Mouse (Mus musculus) induced T-regulatory cell, adult 2 months (primary cell): ENCODE results near the gene Ap4s1.

ENCODE experiments used
- DNase-seq: peaks from one replicate; pipeline ENCODE4 v3.0.0-alpha.2; 2012; ENCODE audit warnings: low read depth

Gene Ap4s1

DNA sequence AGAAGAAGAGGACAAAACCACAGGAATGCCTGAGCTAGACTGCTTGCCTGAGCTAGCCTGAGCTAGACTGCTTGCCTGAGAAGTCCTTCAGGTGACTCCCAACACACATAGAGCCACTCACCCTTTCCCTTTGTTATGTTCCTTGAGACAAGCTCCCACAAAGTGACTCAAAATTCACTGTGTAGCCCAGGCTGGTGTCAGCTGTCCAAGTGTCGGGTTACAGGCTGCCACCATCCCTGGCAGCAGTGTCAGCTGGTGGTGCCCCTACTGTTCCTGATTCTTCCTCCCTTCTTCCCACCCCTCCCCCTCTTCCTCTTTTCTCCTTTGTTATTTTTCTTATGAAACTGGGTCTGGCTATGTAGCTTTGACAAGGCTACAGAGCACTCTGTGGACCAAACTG is 13.0 kb downstream of the Ap4s1 start:
- no peak for DNase-seq

DNA sequence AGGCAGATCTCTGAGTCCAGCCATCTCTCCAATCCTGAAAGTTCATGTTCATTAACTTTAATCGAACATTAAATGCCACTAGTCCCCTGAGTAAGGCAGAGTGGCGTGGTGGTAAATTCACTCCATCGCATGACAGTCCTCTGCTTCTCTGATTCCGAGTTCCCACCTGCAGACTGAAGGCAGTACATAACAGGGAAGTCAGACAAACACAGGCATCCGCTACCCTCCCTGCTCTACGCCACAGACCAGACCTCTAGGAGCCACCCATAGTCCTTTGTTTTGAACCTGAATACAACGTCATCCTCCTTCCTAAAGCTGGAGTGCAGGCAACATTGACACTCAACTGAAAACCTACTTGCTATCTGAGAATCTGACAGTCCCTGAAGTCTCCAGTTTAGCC is 13.7 kb downstream of the Ap4s1 start:
- no peak for DNase-seq

DNA sequence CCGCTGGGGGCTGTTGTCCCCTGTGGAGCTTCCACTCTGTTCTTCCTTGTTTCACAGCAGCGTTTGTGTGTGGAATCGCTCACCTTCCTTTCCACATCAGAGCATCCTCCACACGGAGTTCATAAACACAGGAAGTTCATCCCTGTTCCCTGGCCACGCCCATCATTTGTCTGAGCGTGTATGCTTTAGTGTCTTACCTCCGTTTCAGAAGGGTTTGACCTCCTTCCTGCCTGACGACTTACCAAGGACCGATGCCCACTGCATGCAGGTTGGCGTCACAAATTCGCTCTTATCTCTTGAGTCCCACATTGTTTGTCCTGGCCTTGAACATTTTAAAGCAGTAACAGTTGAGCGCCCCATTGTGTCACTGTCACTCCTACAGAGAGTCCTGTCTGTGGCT is 14.9 kb downstream of the Ap4s1 start:
- DNase-seq = no peak

DNA sequence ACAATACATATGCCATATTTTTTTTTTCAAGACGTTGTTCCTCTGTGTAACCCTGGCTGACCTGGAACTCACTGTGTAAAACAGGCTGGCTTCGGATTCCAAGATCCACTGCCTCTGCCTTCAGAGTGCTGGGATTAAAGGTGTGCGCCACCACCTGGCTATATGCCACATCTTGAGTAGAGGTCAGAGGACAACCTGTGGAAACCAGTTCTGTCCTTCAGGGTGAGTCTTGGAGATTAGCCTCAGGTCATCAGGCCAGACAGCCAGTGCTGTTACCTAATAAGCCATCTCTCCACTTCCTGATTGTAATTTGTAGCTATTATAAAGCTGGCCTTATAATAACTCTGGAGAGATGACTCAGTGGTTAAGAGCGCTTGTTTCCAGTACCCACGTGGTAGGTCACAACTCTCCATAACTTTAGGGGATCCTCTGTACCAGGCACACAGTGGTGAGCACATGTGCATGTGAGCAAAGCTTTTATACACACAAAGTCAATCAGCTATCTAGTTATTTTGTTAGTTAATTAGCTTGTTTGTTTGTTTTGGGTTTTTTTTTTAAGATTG is 15.9 kb downstream of the Ap4s1 start:
- no peak for DNase-seq

DNA sequence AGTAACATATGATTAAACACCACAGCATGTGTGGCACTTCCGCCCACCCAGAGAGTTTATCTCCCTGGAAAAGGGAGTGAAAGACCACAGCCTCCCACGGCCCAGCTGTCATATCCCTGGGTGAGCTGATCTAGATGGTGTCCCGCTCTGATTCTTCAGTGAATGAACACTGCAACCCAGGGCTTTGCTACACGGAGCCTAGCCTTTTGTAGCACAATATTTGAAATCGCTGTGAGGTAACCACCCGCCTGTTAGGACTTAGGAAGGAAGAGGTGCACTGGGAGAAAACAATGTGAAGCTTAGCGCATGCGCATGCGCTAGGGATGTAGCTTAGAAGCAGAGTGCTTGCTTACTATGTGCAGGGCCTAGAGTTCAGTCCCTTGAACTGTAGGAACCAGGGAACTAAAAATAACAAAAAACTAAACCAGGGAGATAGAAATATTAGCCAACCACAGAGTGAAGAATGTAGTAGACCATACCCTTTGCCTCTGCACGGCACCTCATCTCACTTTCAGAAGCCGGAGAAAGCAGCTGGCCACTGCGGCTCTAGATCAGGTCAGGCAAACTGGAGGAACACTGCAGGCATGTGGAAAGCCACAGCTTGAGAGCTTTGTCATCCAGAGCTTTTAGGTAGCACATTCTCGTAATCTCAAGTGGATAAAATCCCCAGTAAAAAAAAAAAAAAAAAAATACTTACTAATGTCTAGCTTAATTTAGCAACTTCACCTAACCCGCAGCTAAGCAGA is 18.3 kb downstream of the Ap4s1 start:
- DNase-seq = no peak

DNA sequence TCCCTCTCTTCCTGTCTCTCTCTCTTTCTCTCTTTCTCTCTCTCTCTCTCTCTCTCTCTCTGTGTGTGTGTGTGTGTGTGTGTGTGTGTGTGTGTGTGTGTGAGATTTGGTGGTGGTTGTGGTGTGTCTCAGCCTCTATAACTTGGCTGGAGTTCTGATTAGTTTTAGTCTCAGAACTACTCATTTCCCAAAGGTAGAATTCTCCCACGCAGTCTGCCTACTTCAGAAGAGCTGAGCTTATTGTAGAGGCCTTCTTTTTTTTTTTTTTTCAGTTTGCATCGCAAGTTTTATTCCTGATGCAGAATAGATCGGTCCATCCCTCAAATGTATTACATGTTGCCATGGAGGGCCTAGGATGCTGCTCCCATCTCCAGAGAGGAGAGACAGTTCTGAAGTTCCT is 18.9 kb downstream of the Ap4s1 start:
- no peak for DNase-seq

DNA sequence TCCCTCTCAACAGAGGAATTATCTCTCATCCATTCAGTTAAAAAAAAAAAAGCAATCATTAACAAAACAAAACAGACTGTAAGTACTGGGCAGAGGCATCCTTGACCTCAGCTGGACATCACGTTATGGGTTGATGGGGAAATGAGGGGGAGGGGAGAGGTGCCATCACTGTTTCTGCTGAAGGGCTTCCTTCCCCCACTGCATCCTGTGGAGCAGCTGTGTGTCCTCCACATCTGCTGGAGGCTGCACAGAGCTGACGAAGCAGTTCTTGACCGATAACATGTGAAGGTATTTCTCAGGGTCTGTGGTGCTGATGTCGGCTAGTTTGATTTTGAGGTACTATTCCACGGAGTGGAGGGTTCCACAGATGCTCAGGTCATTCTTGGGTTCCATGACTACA is 19.3 kb downstream of the Ap4s1 start:
- DNase-seq = no peak

DNA sequence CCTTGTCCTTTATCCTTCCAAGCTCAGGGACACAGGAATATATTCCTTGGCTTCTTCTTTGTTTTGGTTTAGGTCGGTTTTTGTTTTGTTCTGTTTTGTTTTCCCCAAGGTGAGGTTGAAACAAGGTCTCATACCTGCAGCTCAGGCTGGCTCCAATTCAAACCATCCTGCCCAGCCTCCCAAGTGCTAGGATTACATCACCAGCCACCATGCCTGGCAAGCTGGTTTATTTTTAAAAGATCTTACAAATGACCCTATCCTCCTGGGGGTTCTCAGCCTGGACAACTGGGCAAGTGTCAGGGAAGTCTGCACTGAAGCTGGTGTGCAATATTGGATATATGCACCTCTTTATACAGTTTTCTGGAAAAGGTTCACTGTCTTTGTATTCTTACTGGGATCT is 21.9 kb downstream of the Ap4s1 start:
- no peak for DNase-seq

DNA sequence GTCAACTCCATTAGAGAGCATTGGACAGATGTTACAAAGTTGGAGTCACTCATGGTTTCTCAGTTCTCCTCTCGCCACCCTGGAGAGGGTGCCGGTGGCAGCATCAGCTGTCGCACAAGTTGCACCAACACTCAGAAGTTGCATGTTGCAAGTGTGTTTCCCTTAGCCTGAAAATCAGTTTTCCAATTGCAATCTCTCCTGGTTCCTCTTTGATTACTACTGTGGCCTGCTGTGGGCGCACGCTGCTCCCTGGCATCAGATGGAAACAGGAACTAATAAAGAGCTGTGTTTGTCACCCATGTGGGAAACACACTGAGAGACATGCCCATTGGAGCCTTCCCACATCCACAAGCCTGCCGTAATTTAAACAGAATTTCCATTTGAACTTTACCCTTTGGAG is 27.8 kb downstream of the Ap4s1 start:
- DNase-seq = no peak

DNA sequence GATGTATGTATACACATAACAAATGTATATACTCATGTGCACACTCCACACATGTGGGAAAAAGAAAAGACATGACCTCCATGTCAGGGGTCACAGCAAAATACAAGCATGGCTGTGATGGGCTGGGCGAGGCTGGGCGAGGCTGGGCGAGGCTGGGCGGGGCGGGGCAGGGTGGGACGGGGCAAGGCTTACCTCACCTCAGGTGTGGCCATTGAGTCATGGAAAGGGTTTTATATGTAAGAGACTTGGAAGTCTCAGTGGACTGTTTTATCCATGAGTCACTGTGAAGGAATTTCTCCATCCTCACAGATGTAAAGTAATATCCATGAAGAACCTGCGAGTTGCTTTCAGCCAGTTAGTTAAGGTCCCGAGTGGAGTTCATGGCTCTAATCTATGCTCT is 31.0 kb downstream of the Ap4s1 start:
- DNase-seq = no peak

DNA sequence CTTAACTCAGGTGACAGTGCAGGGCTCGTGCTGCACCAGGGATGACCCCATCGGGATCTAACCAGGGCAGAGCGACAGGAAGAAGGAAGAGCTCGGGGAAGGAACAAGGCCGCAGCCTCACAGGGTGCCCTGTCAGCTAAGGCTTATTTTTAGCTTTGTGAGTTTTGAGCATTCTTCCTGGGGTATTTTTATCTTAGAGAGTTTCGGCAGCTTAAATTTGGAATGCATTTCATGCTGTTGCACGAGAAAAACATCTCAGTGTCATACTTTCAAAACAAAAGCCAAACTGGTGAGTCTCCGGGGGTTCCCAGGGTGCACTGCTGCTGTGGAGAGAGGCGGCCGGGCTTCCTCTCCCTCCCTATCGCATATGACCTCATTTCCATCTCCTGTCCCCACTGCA is 38.2 kb downstream of the Ap4s1 start:
- no peak for DNase-seq

DNA sequence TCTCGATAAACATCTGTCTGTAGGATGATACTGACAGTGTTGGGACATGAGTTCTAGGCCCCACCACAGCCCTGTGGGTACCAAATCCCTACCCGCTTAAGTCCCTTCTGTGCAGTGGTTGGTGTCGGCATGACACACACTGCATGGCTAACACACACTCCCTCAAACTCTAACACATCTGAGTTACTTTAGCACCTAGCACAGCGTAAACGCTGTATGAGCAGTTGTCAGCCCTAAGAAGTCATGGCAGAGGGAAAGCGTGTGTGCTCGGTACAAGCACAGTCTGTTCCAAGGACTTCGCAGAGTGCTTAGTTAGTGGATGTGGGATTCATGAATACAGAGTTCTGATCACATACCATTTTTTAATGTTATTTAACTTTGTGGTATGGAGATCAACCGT is 39.0 kb downstream of the Ap4s1 start:
- DNase-seq = no peak

DNA sequence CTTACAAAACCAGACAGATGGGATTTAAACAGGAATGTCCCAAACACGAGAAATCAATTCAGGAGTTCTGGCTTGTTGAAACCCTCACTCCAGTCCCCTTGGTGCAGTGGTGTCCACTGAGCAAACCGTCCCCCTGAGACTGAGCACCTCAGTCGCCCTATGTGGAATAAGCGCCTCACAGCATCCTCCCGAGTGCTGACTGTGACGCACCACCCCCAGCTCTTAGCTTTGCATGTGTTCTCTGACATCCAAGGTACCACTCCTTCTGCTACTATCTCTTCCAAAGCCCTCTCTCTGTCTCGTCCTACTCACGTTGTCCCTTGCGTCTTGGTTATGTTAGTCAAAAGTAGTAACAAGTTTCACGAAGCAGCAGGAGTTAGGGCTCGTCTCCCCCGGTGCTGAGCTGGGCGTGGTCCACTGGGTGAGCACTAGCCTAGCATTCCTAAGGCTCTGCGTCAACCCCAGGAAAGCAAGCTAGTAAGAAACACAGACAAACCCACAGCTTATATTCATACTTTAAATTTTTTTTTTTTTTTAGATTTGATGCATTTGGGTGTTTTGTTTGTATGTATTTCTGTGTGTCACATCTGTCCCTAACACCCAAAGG is 43.9 kb downstream of the Ap4s1 start:
- no peak for DNase-seq

DNA sequence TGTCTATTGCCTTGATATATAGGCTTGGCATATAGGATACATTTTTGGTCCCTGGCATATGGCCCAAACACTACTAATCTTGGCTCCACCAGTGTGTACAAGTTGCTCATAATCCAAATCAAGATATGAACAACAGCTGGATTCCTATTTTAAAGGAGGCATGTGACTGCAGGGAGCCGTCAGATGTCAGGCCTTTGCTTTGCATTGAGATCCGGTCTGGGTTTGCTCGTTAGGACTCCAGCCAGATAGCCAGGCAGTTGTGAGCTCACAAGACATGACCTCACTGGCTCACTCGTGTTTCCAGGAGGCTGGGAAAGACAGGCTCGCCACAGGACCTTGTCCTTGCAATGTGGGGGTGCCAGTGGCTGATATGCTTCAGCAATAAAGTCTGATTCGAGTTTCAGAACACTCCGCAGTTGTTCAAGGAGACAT is 45.0 kb downstream of the Ap4s1 start:
- DNase-seq = no peak

DNA sequence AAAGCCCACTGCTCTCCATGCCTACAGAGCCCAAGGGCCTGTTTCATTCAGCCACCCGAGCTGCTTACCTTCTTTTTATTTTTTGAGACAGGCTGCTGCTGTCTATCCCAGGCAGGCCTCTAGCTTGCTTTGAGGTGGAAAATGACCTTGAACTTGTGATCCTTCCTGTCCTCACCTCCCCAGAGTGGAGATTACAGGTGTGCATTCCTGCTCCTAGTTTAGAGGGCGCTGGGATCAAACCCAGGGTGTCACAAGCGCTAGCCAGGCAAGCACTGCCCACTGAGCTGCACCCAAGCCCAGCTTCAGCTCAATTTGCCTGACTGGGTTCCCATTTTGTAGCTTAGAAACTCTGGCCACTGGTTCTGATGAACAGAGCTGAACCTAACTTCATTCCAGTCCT is 45.5 kb downstream of the Ap4s1 start:
- no peak for DNase-seq

DNA sequence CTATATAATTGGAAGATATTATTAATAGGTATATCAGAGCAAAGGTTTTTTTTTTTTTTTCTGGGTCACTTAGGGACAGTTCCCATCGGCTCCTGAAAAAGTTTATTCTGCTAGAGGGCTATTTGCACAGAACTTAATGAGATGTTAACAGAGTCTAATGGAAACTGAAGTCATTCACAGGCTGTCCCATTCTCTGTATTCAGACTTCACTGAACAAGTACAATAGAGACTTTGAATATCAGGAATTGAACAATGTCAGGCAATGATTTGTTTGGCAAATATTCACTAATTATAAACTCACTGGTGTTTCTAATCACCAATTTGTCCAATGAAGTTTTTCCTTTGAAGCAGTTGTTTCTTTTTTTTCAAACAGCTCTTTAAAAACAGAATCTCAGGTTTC is 46.0 kb downstream of the Ap4s1 start:
- no peak for DNase-seq

DNA sequence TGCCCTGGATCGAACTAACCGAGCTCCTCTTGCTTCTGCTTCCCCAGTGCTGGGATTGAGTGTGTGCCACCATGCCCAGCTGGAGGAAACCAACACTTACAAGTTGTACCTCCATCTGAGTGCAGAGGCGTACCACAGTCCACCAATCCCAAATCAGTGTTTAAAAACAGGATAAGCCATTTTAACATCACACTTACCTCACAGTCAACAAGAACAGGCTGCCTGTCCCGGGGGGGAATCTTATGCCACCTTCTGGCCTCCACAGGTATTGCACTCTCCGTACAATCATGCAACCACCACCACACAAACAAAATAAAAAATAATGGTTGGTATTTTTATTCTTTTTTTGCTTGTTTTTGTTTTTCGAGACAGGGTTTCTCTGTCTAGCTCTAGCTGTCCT is 50.9 kb downstream of the Ap4s1 start:
- DNase-seq = peak; percentile 67

DNA sequence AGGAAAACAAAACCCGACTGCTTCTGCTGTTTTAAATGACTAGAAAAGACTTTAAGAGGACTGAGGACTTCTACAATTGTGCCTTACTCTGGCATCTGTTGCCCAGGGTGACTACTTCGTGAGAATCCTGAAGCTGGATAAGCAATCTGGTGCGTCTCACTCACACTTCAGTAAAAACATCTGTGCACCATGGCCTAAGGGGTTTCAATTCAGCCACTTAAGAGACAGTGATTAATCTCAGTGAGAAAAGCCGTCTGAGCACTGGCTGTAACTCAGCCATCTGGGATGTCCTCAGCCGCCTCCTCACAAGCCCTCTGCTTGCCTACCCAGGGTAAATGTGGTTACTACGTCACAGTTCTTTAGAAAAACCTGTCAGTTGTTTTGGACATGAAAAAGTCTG is 54.1 kb downstream of the Ap4s1 start:
- DNase-seq = no peak

DNA sequence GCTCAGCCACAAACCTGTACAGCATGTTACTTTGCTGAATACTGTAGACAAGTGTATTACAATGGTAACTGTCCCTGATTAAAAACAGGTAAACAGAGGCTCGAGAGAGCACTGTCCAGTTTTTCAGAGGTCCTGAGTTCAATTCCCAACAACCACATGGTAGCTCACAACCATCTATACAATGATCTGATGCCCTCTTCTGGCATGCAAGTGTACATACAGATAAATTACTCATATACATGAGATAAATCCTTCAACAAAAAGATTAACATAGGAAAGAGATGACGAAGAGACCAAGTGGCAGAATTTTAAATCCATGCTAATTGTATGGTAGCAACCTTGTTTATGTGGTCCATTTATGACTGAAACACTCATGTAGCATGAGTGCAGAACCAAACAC is 56.5 kb downstream of the Ap4s1 start:
- no peak for DNase-seq

DNA sequence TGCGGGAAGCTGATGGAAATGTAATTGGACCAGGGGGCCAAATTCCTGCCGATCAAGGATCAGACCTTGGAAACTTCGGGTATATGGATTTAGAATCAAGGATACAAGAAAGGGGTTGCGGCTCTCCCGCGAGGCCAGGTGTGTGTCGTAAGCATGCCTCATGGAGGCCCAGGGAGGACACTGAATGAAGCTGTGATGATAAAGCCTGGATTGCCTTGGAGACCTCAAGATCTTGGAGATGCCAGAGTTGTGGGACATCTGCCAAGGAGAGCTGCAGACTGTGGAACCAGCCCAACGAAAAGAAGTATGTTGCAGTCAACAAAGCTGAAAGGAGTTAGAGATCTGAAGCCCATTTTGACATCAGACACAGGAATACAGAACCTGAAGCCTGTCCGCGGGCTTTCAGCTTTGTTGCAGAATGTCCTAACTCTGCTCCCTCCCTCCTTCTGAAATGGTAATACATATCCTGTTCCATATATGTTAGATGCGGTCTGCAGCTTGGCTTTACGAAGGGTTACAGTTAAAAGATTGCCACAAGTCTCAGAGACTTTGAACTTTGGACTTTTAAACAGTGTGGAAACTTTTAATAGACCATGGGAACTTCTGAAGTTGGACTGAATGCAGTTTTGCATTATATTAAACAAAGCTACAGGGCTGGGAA is 65.2 kb downstream of the Ap4s1 start:
- no peak for DNase-seq

DNA sequence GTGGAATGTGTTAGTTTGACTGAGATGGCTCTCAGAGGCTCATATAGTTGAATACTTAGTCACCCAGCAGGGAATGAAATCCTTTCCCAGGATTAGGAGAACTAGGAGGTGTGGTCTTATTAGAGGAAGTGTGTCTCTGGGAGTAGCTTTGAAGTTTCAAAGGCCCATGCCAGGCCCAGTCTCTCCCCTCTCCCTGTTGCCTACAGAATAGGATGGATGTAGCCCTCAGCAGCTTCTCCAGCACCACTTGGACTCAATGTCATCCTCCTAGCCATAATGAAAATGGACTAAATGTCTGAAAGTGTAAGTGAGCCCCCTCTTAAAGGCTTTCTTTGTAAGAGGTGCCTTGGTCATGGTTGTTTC is 65.7 kb downstream of the Ap4s1 start:
- DNase-seq = no peak

DNA sequence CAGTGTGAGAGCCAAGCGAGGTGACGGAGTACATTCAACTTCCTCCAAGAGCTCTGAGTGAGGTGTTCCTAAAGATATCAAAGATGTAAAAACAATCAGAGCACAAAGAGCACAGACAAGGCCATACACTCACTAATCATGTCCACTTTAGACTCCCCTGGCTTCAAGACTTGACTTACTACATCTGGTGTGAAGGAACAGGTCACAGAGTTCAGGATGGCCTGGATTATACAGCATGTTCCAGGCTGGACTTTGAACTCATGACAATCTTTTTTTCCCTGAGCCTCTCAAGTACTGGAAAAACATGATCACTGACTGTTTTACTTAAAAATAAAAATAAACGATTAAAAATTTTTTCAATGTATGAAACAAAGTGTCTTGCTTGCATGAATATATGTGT is 68.5 kb downstream of the Ap4s1 start:
- DNase-seq = no peak

DNA sequence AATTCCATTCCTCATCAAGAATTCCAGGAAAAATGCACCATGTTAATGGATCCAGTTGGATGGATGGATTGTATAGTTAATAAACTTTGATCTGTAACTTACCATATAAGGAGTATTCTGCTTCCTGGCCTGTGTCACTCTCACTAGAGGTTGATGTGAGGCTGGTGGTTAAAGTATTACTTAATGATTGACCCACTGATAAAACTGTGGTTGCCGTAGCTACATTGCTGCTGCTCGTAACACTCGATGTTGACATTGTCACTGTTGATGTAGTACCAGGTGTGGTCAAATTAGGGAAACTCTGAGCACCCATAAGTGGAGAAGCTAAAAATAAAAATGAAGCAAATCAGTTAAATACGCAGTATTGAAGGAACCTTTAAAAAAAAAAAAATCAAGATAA is 76.6 kb downstream of the Ap4s1 start:
- peak; percentile 25 for DNase-seq
